Mouse (Mus musculus) brain, embryonic 14.5 days (tissue): ENCODE data around the gene BC034090. TPM values are rescaled to one million over a fixed set of nuclear protein-coding genes. Genes with fewer than 3 reads are reported as not detected.

Experiments used
- DNase-seq: peaks from one replicate; pipeline ENCODE4 v3.0.0-alpha.2; 2011; ENCODE audit warnings: low read depth
- CTCF ChIP-seq: fragments of 200-500 bp; IDR thresholded peaks from 2 replicates; pipeline ENCODE4 v1.5.1; 2012; ENCODE audit warnings: inconsistent platforms, mild to moderate bottlenecking, moderate library complexity, borderline replicate concordance; ENCODE audit not compliant: insufficient read depth, insufficient read length; ENCODE audit errors: extremely low read depth
- POLR2A ChIP-seq: fragments of 200-500 bp; IDR thresholded peaks from 2 replicates; pipeline ENCODE4 v1.6.1; 2012; ENCODE audit warnings: mild to moderate bottlenecking, inconsistent platforms, borderline replicate concordance; ENCODE audit not compliant: poor library complexity, insufficient read depth, insufficient read length, severe bottlenecking; ENCODE audit errors: extremely low read depth
- polyA plus RNA-seq: library from polyadenylated mRNA; depleted of rRNA; stranded (reverse); fragments of >200 nt; gene quantifications from 2 replicates; pipeline ENCODE4 v1.2.3, GENCODE M21; 2012; rRNA removed

Gene BC034090
- polyA plus RNA-seq, 1 experiment = 13.3 TPM

DNA sequence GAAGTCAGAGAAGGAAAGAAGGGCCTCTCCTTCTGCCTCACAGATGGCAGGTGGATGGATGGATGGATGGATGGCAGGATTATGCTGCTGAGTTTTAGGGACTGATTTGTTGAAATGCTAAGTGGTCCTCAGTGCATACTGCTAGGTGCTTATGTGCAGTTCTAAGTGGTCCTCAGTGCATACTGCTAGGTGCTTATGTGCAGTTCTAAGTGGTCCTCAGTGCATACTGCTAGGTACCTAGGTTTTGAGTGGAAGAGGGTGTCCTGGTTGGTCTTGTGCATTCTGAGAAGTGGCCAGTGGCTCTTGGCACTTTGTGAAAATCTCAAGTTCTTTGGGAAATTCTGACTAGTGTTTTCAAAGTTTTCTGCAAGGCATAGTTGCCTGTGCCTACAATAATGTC lies 74.3 kb downstream of the BC034090 start:
- TF ChIP-seq POLR2A = no peak
- TF ChIP-seq CTCF = no peak
- DNase-seq = no peak

- TF ChIP-seq CTCF (no peak), POLR2A (no peak)
- no peak for DNase-seq
Measured at GRCm38 (mm10) chr1:155167453-155167852, 76.8 kb downstream of the BC034090 start.

Other genes starting within 250 kb of the BC034090 start
- gene Ier5, start 144.8 kb downstream of the BC034090 start, polyA plus RNA-seq = 34.8 and 52.4 TPM in 2 replicates
- gene Mr1, start 97.6 kb downstream of the BC034090 start, polyA plus RNA-seq = 0.64 and 1.7 TPM in 2 replicates
- gene Stx6, start 85.7 kb downstream of the BC034090 start, polyA plus RNA-seq = 115 and 116 TPM in 2 replicates
- 88.8 and 125 TPM in 2 replicates for gene Xpr1, start 173.0 kb upstream of the BC034090 start, polyA plus RNA-seq